Mouse (Mus musculus) lung, postnatal 0 days (tissue): Measurements from ENCODE around the gene Fbxw8.

Source experiments
- CTCF ChIP-seq: IDR thresholded peaks from 2 replicates; pipeline ENCODE4 v1.5.1; 2016; ENCODE audit warnings: antibody characterized with exemption, mild to moderate bottlenecking
- EP300 ChIP-seq: IDR thresholded peaks from 2 replicates; pipeline ENCODE4 v1.6.1; 2016; ENCODE audit warnings: antibody characterized with exemption, mild to moderate bottlenecking, control low read depth

DNA sequence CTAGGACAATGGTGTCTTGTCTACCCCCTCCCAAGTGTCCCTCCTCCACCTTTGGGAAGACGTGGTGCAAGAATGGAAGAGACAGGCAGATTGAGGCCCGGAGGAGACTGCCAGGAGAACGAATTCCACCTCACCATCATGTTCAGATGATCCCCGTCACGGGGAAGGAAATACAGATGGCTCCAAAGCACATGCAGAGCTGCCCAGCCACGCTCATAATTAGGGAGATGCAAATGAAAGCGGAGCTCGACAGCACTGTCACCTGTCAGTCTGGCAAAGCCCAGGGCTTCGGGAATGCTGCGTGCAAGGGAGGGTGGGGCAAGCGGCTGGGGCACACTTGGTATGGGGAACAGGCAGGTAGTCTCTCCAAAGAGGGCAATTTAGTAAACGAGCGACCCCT is 42.2 kb upstream of the Fbxw8 start:
- TF ChIP-seq CTCF (no peak), EP300 (no peak)
